Mouse (Mus musculus) CD8-positive naive resting alpha-beta T cell, adult 2 months (primary cell): Measurements from ENCODE around the gene Olfr67.
"Not testable (repeated sequence)": the region's sequence is repeated elsewhere in the genome, so short reads cannot be mapped to it uniquely, and the experiment has no call there.

Experiments used
- DNase-seq, 2 experiments: peaks; one replicate each; pipeline ENCODE4 v3.0.0; 2022; ENCODE audit warnings: low read depth in 2 of 2, low spot score in 2 of 2

Olfr67 gene

DNA sequence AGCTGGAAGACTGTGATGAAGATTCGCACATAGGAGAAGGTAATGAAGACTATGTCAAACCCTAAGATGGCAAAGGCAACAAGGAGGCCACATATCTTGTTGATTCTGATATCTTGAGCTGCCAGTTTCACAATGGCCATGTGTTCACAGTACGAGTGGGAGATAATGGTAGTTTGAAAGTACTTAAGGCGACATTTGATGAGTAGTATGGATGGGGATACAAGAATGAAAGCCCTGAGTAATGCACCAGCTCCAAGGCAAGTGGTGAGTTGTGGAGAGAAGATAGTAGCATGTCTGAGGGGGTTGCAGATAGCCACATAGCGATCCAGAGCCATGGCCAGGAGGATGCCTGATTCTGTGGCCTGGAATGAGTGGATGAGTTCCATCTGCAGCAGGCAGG is 14.0 kb downstream of the Olfr67 start:
- DNase-seq, result not testable (repeated sequence)

- no peak for DNase-seq
Observed at GRCm38 (mm10) chr7:103771494-103771893, 20.1 kb downstream of the Olfr67 start, which contains the start of gene Olfr69. Gene Olfr69 (minus strand): TSS chr7:103771594.

DNA sequence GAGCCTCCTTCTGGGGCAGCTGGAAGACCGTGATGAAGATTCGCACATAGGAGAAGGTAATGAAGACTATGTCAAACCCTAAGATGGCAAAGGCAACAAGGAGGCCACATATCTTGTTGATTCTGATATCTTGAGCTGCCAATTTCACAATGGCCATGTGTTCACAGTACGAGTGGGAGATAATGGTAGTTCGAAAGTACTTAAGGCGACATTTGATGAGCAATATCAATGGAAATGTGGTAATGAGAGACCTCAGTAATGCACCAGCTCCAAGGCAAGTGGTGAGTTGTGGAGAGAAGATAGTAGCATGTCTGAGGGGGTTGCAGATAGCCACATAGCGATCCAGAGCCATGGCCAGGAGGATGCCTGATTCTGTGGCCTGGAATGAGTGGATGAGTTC is 23.9 kb downstream of the Olfr67 start:
- not testable (repeated sequence) for DNase-seq

GRCm38 (mm10) chr7:103762212-103762611 is 29.4 kb downstream of the Olfr67 start:
- DNase-seq, result not testable (repeated sequence)

DNA sequence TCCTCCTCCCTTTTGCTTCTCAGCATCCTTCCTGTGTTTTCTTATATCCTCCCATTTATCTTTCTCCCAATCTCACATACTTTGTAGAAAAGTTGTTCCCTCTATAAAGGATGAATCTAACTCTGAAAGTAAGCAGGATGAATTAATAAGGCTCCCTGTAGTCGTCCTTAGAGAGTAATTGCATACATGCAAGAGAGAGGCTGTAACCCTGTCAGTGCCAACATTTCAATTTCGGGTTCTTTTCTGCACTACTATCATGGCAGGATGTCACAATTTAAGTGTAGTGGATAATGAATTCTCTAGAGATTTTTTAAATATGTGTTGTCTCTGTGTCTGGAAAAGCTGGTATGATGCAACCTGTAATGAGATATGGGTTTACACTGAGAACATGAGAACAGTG is 34.4 kb downstream of the Olfr67 start, which contains the start of gene Olfr630:
Olfr630 (minus strand) TSS at position 101 of the 400 bp plus-strand sequence.
- no peak for DNase-seq

DNA sequence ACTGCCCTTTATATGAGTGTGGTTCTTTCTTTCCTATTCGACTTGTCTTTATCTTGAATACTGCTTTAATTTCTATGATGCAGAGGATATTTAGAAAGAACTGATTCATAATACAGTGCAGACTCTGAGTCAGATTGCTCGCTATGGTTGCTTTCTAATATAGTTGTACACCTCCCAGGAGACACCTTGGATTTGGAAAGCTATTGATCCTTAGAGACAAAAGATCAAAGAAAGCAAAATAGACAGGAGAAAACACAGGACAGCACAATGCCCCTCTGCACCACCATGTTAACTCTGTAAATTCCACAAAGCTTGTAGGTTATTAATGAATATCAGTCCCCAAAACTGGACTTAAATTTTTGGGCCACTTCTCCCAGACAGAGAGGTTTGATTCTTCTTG is 46.8 kb downstream of the Olfr67 start, which contains the start of gene Olfr629:
Olfr629 (minus strand) TSS at position 101 of the 400 bp plus-strand sequence.
- no peak for DNase-seq
